Mouse (Mus musculus) liver, embryonic 14.5 days (tissue): ENCODE measurements around the gene Osbpl10.

Experiments used
- CTCF ChIP-seq: IDR thresholded peaks from 2 replicates; pipeline ENCODE4 v1.5.1; 2016; ENCODE audit warnings: antibody characterized with exemption, low read depth, control low read depth
- EP300 ChIP-seq: IDR thresholded peaks from 2 replicates; pipeline ENCODE4 v1.6.1; 2016; ENCODE audit warnings: antibody characterized with exemption, low read depth

GRCm38 (mm10) chr9:115243630-115244029 lies 265.3 kb downstream of the Osbpl10 start:
- TF ChIP-seq CTCF (no peak), EP300 (no peak)
